Mouse (Mus musculus) mesoderm, embryonic 11.5 days (tissue): Measurements from ENCODE around the gene Ttll7.
A peak's percentile ranks its signal among the peaks of the same experiment; 100 is the strongest.

Experiments used
- DNase-seq: peaks from one replicate; pipeline ENCODE4 v3.0.0-alpha.2; 2012; ENCODE audit warnings: low read depth, low spot score

Ttll7 gene

GRCm38 (mm10) chr3:146994670-146995415 is 142.7 kb downstream of the Ttll7 start:
- no peak for DNase-seq

- no peak for DNase-seq
Measured at GRCm38 (mm10) chr3:146999148-146999547, 147.0 kb downstream of the Ttll7 start.

- DNase-seq: no peak
Measured at GRCm38 (mm10) chr3:147000963-147001362, 148.8 kb downstream of the Ttll7 start.

GRCm38 (mm10) chr3:147001557-147001956 is 149.4 kb downstream of the Ttll7 start:
- no peak for DNase-seq

GRCm38 (mm10) chr3:147016506-147016905 is 164.3 kb downstream of the Ttll7 start:
- DNase-seq: no peak

GRCm38 (mm10) chr3:147019506-147019905 is 167.3 kb downstream of the Ttll7 start:
- no peak for DNase-seq

- no peak for DNase-seq
Measured at GRCm38 (mm10) chr3:147026248-147026647, 174.1 kb downstream of the Ttll7 start.

- no peak for DNase-seq
Measured at GRCm38 (mm10) chr3:147028382-147028781, 176.2 kb downstream of the Ttll7 start.

- no peak for DNase-seq
Measured at GRCm38 (mm10) chr3:147029718-147030117, 177.6 kb downstream of the Ttll7 start.

- peak; percentile 18 for DNase-seq
Measured at GRCm38 (mm10) chr3:147030266-147030880, 178.2 kb downstream of the Ttll7 start.
